Comparison of ENCODE assay signal across 9 mouse cellular contexts in the genomic region with DNA sequence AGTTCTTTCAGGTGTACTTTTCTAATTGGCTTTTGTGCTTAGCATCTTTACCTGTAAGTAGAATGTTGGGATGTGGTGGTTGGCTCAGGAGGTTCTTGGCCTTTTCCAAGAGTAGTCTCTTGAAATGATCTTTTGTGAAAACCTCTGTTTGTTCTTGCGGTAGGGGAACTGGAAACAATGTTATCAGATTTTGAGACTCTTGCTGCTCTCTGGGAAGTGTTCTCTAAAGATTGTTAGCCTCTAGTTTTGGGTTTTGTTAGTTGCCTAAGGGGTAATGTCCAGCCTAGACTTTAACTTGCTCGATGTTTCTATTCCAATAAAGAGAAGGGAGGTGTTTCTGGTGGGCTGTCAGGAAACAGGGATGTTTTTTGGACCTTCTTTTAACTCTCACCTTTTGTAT. TPM values are rescaled to one million over a fixed set of nuclear protein-coding genes. Genes with fewer than 3 reads are reported as not detected.
DNase-seq lines count a peak whose midpoint lies in the region; ATAC-seq lines count a peak whose summit lies in the region.
"Had no signal": no experiment of that assay in that cellular context is flagged by ENCODE, and none has a peak within 500 bp of the region (broad histone marks: within the 10 kb centered on the region; RNA-seq: fewer than 3 reads in every experiment).

No protein-coding gene starts in this region.

- H3K4me1 ChIP-seq in megakaryocyte, embryonic 14.5 days: peaks cover 36% of the 10 kb centered on the region
- H3K4me1 ChIP-seq in forebrain, embryonic 14.5 days (ENCODE audit: control insufficient read depth, insufficient read depth, low read length): peaks cover 13% of the 10 kb centered on the region; the same call in 1 of the 2 replicates
- peaks cover 23% of the 10 kb centered on the region for H3K4me1 ChIP-seq in limb, embryonic 15.5 days
- peaks cover 8% of the 10 kb centered on the region; the same call in 1 of the 2 replicates for H3K4me1 ChIP-seq in stomach, embryonic 15.5 days

- ATAC-seq in megakaryocyte, adult 5-6 weeks (ENCODE audit: poor library complexity, severe bottlenecking): no peak
- no peak for ATAC-seq in forebrain, embryonic 14.5 days
- no peak for ATAC-seq in limb, embryonic 15.5 days (ENCODE audit: insufficient number of reproducible peaks, low FRiP score, low TSS enrichment, low read depth)
- ATAC-seq in stomach, embryonic 15.5 days (ENCODE audit: insufficient read depth, low FRiP score, low read depth): no peak

- intact Hi-C loops in left cerebral cortex, postnatal 25 days (cut with DNase I): no loop called here

- H3K9ac ChIP-seq in forebrain, embryonic 14.5 days (ENCODE audit: low read length): no peak overlapping the region
- no peak overlapping the region for H3K9ac ChIP-seq in limb, embryonic 15.5 days
- no peak overlapping the region for H3K9ac ChIP-seq in stomach, embryonic 15.5 days

- H3K9me3 ChIP-seq in megakaryocyte, embryonic 14.5 days: no peaks in the 10 kb centered on the region
- no peaks in the 10 kb centered on the region for H3K9me3 ChIP-seq in forebrain, embryonic 14.5 days (replicated peaks; ENCODE audit: control insufficient read depth, low read length)
- H3K9me3 ChIP-seq in limb, embryonic 15.5 days: no peaks in the 10 kb centered on the region
- no peaks in the 10 kb centered on the region for H3K9me3 ChIP-seq in stomach, embryonic 15.5 days

- H3K27ac ChIP-seq in forebrain, embryonic 14.5 days (ENCODE audit: low read depth, low read length): no peak overlapping the region
- no peak overlapping the region for H3K27ac ChIP-seq in limb, embryonic 15.5 days
- no peak overlapping the region for H3K27ac ChIP-seq in stomach, embryonic 15.5 days

- H3K36me3 ChIP-seq in megakaryocyte, embryonic 14.5 days (replicated peaks; ENCODE audit: low read length): peaks cover 4% of the 10 kb centered on the region
- no peaks in the 10 kb centered on the region for H3K36me3 ChIP-seq in forebrain, embryonic 14.5 days (ENCODE audit: control insufficient read depth, insufficient read depth, low read length)
- H3K36me3 ChIP-seq in limb, embryonic 15.5 days: no peaks in the 10 kb centered on the region
- H3K36me3 ChIP-seq in stomach, embryonic 15.5 days: no peaks in the 10 kb centered on the region

- no peak for DNase-seq in forebrain, embryonic 14.5 days (ENCODE audit: low spot score)
- no peak for DNase-seq in left cerebral cortex, postnatal 25 days (ENCODE audit: low spot score in 2 of 2)
- DNase-seq in cerebellum, adult 11 months: no peak
- DNase-seq in urinary bladder, postnatal 4 days (ENCODE audit: low spot score in 2 of 2): no peak
- DNase-seq: adrenal gland, postnatal 25 days had no signal

- peak overlapping the region; percentile 65 for H3K4me2 ChIP-seq in forebrain, embryonic 14.5 days (ENCODE audit: low read length)
- peak overlapping the region; percentile 69 for H3K4me2 ChIP-seq in limb, embryonic 15.5 days
- peak overlapping the region; percentile 80 for H3K4me2 ChIP-seq in stomach, embryonic 15.5 days

- peak overlapping the region; percentile 99 for H3K4me3 ChIP-seq in megakaryocyte, embryonic 14.5 days (replicated peaks)
- peak overlapping the region; percentile 99 for H3K4me3 ChIP-seq in forebrain, embryonic 14.5 days (ENCODE audit: low read depth, low read length)
- H3K4me3 ChIP-seq in limb, embryonic 15.5 days: peak overlapping the region; percentile 92
- peak overlapping the region; percentile 91 for H3K4me3 ChIP-seq in stomach, embryonic 15.5 days (replicated peaks)

- H3K27me3 ChIP-seq in megakaryocyte, embryonic 14.5 days (replicated peaks): peaks cover 4% of the 10 kb centered on the region
- H3K27me3 ChIP-seq in forebrain, embryonic 14.5 days (replicated peaks; ENCODE audit: control insufficient read depth, insufficient read depth, low read length): no peaks in the 10 kb centered on the region
- H3K27me3 ChIP-seq in limb, embryonic 15.5 days: no peaks in the 10 kb centered on the region
- no peaks in the 10 kb centered on the region for H3K27me3 ChIP-seq in stomach, embryonic 15.5 days (replicated peaks)

- 42% methylated on average over 2 of the region's 2 CpGs for WGBS in forebrain, embryonic 14.5 days
- WGBS in limb, embryonic 15.5 days: 45% methylated on average over 2 of the region's 2 CpGs
- 44% methylated on average over 2 of the region's 2 CpGs for WGBS in stomach, embryonic 15.5 days

RNA-seq across cellular contexts. Expression of gene Rabep1, which starts 1.5 kb away (rescaled TPM):
- polyA plus RNA-seq in megakaryocyte, embryonic 14.5 days (2012; ENCODE audit: insufficient read depth, low replicate concordance): 2.9 and 29.2 TPM in 2 replicates
- 18.6 and 18.9 TPM in 2 replicates for total RNA-seq in megakaryocyte, adult 5-6 weeks (2015)
- 47.8 and 55.9 TPM in 2 replicates for total RNA-seq in megakaryocyte, adult 5-6 weeks (2017)
- 50.3 and 62.7 TPM in 2 replicates for polyA plus RNA-seq in forebrain, embryonic 14.5 days (2014; fragmentation: Nextera tagmentation; extraction: Ambion mirVana)
- 26.7 and 33.7 TPM in 2 replicates for polyA plus RNA-seq in limb, embryonic 15.5 days (2015; fragmentation: Nextera tagmentation; extraction: Ambion mirVana)
- polyA plus RNA-seq in stomach, embryonic 15.5 days (2015; fragmentation: Nextera tagmentation; extraction: Ambion mirVana): 36.8 and 41.1 TPM in 2 replicates
- 100 to 1,000 TPM; 128 to 130 TPM for total RNA-seq in left cerebral cortex, postnatal 25 days (2021)

RNA-seq across cellular contexts. Expression of gene Scimp, which starts 33.6 kb away (rescaled TPM):
- polyA plus RNA-seq in megakaryocyte, embryonic 14.5 days (2012; ENCODE audit: insufficient read depth, low replicate concordance): not detected in 2 replicates
- total RNA-seq in megakaryocyte, adult 5-6 weeks (2015): 0.65 and 2.3 TPM in 2 replicates
- 2.6 and 3.3 TPM in 2 replicates for total RNA-seq in megakaryocyte, adult 5-6 weeks (2017)
- polyA plus RNA-seq in forebrain, embryonic 14.5 days (2014; fragmentation: Nextera tagmentation; extraction: Ambion mirVana): not detected in 2 replicates
- 0.27 TPM in 1 of 2 replicates, not detected in the other for polyA plus RNA-seq in limb, embryonic 15.5 days (2015; fragmentation: Nextera tagmentation; extraction: Ambion mirVana)
- 0.35 and 0.61 TPM in 2 replicates for polyA plus RNA-seq in stomach, embryonic 15.5 days (2015; fragmentation: Nextera tagmentation; extraction: Ambion mirVana)
- not detected for total RNA-seq in left cerebral cortex, postnatal 25 days (2021)
